Mouse (Mus musculus) hindbrain, embryonic 14.5 days (tissue): ENCODE results near the gene Gtf2h1. TPM values are rescaled to one million over a fixed set of nuclear protein-coding genes. Genes with fewer than 3 reads are reported as not detected.

ENCODE experiments used
- ATAC-seq: fragments of 200-750 bp; cut with Nextera tagmentation; 2 replicates; pipeline ENCODE4 v1.8.0; 2017; ENCODE audit warnings: moderate number of reproducible peaks, mild to moderate bottlenecking, moderate TSS enrichment, moderate library complexity; ENCODE audit not compliant: low FRiP score
- DNase-seq: peaks from one replicate; pipeline ENCODE4 v3.0.0-alpha.2; 2015; ENCODE audit warnings: low spot score
- H3K27ac ChIP-seq: fragments of 300-500 bp; sonication (generic); 2 replicates; pipeline ENCODE4 v1.5.1; 2014; ENCODE audit warnings: mild to moderate bottlenecking, moderate library complexity
- H3K27me3 ChIP-seq: fragments of 300-500 bp; sonication (generic); 2 replicates; pipeline ENCODE4 v1.6.1; 2014; ENCODE audit warnings: mild to moderate bottlenecking, low read length, mixed read lengths; ENCODE audit not compliant: control insufficient read depth, insufficient read depth
- H3K36me3 ChIP-seq: fragments of 300-500 bp; sonication (generic); replicated peaks from 2 replicates; pipeline ENCODE4 v1.6.1; 2014; ENCODE audit not compliant: control insufficient read depth, insufficient read depth
- H3K4me1 ChIP-seq: fragments of 300-500 bp; sonication (generic); replicated peaks from 2 replicates; pipeline ENCODE4 v1.6.1; 2014; ENCODE audit warnings: antibody characterized with exemption, low read length, mixed read lengths; ENCODE audit not compliant: control insufficient read depth, insufficient read depth
- H3K4me2 ChIP-seq: fragments of 300-500 bp; sonication (generic); replicated peaks from 2 replicates; pipeline ENCODE4 v1.6.1; 2014; ENCODE audit warnings: mild to moderate bottlenecking, moderate library complexity
- H3K4me3 ChIP-seq: fragments of 300-500 bp; sonication (generic); replicated peaks from 2 replicates; pipeline ENCODE4 v1.5.1; 2014; ENCODE audit warnings: mild to moderate bottlenecking, low read length
- H3K9ac ChIP-seq: fragments of 300-500 bp; sonication (generic); 2 replicates; pipeline ENCODE4 v1.6.1; 2014
- H3K9me3 ChIP-seq: fragments of 300-500 bp; sonication (generic); 2 replicates; pipeline ENCODE4 v1.6.1; 2016; ENCODE audit warnings: low read length; ENCODE audit not compliant: control insufficient read depth
- WGBS: fragments of 180-500 bp; shearing (Covaris S2); extraction: QIAGEN DNeasy Blood & Tissue Kit; methylation state at CpG from one replicate; pipeline ENCODE4 v1.1.7; 2014; 5-methylcytosine and 5-hydroxymethylcytosine counted together
- polyA plus RNA-seq: library from polyadenylated mRNA; unstranded; fragments of >200 nt; fragmentation: Nextera tagmentation; extraction: Ambion mirVana; gene quantifications from 2 replicates; pipeline ENCODE4 v1.2.1, GENCODE M21; 2014

Gene Gtf2h1
- polyA plus RNA-seq, 1 experiment from 2014 or later: 36.1 TPM

- Histone ChIP-seq H3K27me3 (no peaks in the 10 kb centered on the region), H3K4me1 (no peaks in the 10 kb centered on the region; the same call in 1 of the 2 replicates), H3K4me2 (peak overlapping the region; percentile 99), H3K4me3 (peak overlapping the region; percentile 89), H3K9me3 (no peaks in the 10 kb centered on the region), H3K27ac (peak overlapping the region; percentile 90), H3K9ac (peak overlapping the region; percentile 87), H3K36me3 (peaks cover 23% of the 10 kb centered on the region)
- DNase-seq (peak; percentile 91), ATAC-seq (peak; percentile 89)
- WGBS: under 1% methylated on average over 50 of the region's 51 CpGs
These were observed 49.5 kb downstream of the Gtf2h1 start for GRCm38 (mm10) chr7:46845211-46845977.

GRCm38 (mm10) chr7:46845978-46846485 is 50.1 kb downstream of the Gtf2h1 start:
- Histone ChIP-seq H3K4me3 (peak overlapping the region; percentile 89), H3K27me3 (no peaks in the 10 kb centered on the region), H3K27ac (peak overlapping the region; percentile 90), H3K4me2 (peak overlapping the region; percentile 99), H3K9ac (peak overlapping the region; percentile 87), H3K36me3 (peaks cover 30% of the 10 kb centered on the region), H3K9me3 (no peaks in the 10 kb centered on the region), H3K4me1 (no peaks in the 10 kb centered on the region; the same call in 1 of the 2 replicates)
- peak; percentile 39 for DNase-seq
- WGBS: under 1% methylated on average over 36 of the region's 36 CpGs
- peak; percentile 54 for ATAC-seq

- DNase-seq: peak; percentile 74
- Histone ChIP-seq H3K9ac (peak overlapping the region; percentile 87), H3K4me1 (no peaks in the 10 kb centered on the region; the same call in 1 of the 2 replicates), H3K27ac (peak overlapping the region; percentile 90), H3K27me3 (no peaks in the 10 kb centered on the region), H3K36me3 (peaks cover 36% of the 10 kb centered on the region), H3K9me3 (no peaks in the 10 kb centered on the region), H3K4me3 (peak overlapping the region; percentile 89), H3K4me2 (peak overlapping the region; percentile 99)
- ATAC-seq: peak; percentile 56
- WGBS: under 1% methylated on average over 28 of the region's 28 CpGs
These were observed 50.8 kb downstream of the Gtf2h1 start for GRCm38 (mm10) chr7:46846486-46847244.

- Histone ChIP-seq H3K27me3 (no peaks in the 10 kb centered on the region), H3K27ac (no peak overlapping the region), H3K36me3 (peaks cover 62% of the 10 kb centered on the region), H3K4me2 (no peak overlapping the region), H3K9ac (no peak overlapping the region), H3K4me3 (no peak overlapping the region), H3K4me1 (no peaks in the 10 kb centered on the region; the same call in 1 of the 2 replicates), H3K9me3 (no peaks in the 10 kb centered on the region)
- DNase-seq (no peak), ATAC-seq (no peak)
- 58% methylated on average over 5 of the region's 5 CpGs for WGBS
These were observed 53.4 kb downstream of the Gtf2h1 start for GRCm38 (mm10) chr7:46849287-46849686.

GRCm38 (mm10) chr7:46851026-46851425 is 55.1 kb downstream of the Gtf2h1 start:
- H3K4me1 ChIP-seq: no peaks in the 10 kb centered on the region; the same call in 1 of the 2 replicates
- ATAC-seq: no peak
- H3K9me3 ChIP-seq: no peaks in the 10 kb centered on the region
- WGBS: 56% methylated on average over 7 of the region's 7 CpGs
- H3K9ac ChIP-seq: no peak overlapping the region
- H3K27ac ChIP-seq: no peak overlapping the region
- H3K4me3 ChIP-seq: no peak overlapping the region
- H3K36me3 ChIP-seq: peaks cover 78% of the 10 kb centered on the region
- H3K27me3 ChIP-seq: no peaks in the 10 kb centered on the region
- no peak for DNase-seq
- no peak overlapping the region for H3K4me2 ChIP-seq

- Histone ChIP-seq H3K27ac (no peak overlapping the region), H3K9ac (no peak overlapping the region), H3K4me2 (no peak overlapping the region), H3K36me3 (peaks cover 82% of the 10 kb centered on the region), H3K4me1 (no peaks in the 10 kb centered on the region), H3K9me3 (no peaks in the 10 kb centered on the region), H3K27me3 (no peaks in the 10 kb centered on the region), H3K4me3 (no peak overlapping the region)
- WGBS: 97% methylated on average over 1 of the region's 1 CpGs
- DNase-seq (no peak), ATAC-seq (no peak)
These were observed 56.8 kb downstream of the Gtf2h1 start for GRCm38 (mm10) chr7:46852666-46853065.

- Histone ChIP-seq H3K27ac (no peak overlapping the region), H3K9ac (no peak overlapping the region), H3K36me3 (peaks cover 78% of the 10 kb centered on the region), H3K4me2 (no peak overlapping the region), H3K4me1 (no peaks in the 10 kb centered on the region), H3K9me3 (no peaks in the 10 kb centered on the region), H3K27me3 (no peaks in the 10 kb centered on the region), H3K4me3 (no peak overlapping the region)
- DNase-seq (no peak), ATAC-seq (no peak)
- 90% methylated on average over 9 of the region's 9 CpGs for WGBS
These were observed 57.5 kb downstream of the Gtf2h1 start for GRCm38 (mm10) chr7:46853365-46853764.

GRCm38 (mm10) chr7:46855866-46856560 is 60.1 kb downstream of the Gtf2h1 start:
- Histone ChIP-seq H3K4me3 (no peak overlapping the region), H3K4me2 (no peak overlapping the region), H3K4me1 (no peaks in the 10 kb centered on the region), H3K9me3 (no peaks in the 10 kb centered on the region), H3K27me3 (no peaks in the 10 kb centered on the region), H3K36me3 (peaks cover 52% of the 10 kb centered on the region), H3K27ac (no peak overlapping the region), H3K9ac (no peak overlapping the region)
- no peak for DNase-seq
- ATAC-seq: no peak
- 71% methylated on average over 7 of the region's 7 CpGs for WGBS

- no peaks in the 10 kb centered on the region for H3K27me3 ChIP-seq
- H3K36me3 ChIP-seq: peaks cover 38% of the 10 kb centered on the region
- H3K9me3 ChIP-seq: no peaks in the 10 kb centered on the region
- WGBS: 80% methylated on average over 9 of the region's 9 CpGs
- H3K4me1 ChIP-seq: no peaks in the 10 kb centered on the region
- no peak overlapping the region for H3K27ac ChIP-seq
- no peak overlapping the region for H3K4me2 ChIP-seq
- ATAC-seq (no peak), DNase-seq (no peak)
- no peak overlapping the region for H3K9ac ChIP-seq
- no peak overlapping the region for H3K4me3 ChIP-seq
These were observed 61.5 kb downstream of the Gtf2h1 start for GRCm38 (mm10) chr7:46857436-46857835.
